Mouse (Mus musculus) midbrain, embryonic 11.5 days (tissue): Measurements from ENCODE around the gene Kcnc2. TPM values are rescaled to one million over a fixed set of nuclear protein-coding genes. Genes with fewer than 3 reads are reported as not detected.

Source experiments
- ATAC-seq: fragments of 200-750 bp; cut with Nextera tagmentation; 2 replicates; pipeline ENCODE4 v1.8.0; 2017; ENCODE audit warnings: moderate TSS enrichment, moderate library complexity; ENCODE audit not compliant: low FRiP score
- DNase-seq: peaks from one replicate; pipeline ENCODE4 v3.0.0; 2015; ENCODE audit warnings: low spot score; ENCODE audit errors: missing footprints
- H3K27ac ChIP-seq: fragments of 300-500 bp; sonication (generic); 2 replicates; pipeline ENCODE4 v1.5.1; 2014; ENCODE audit warnings: low read depth, low read length
- H3K27me3 ChIP-seq: fragments of 300-500 bp; sonication (generic); 2 replicates; pipeline ENCODE4 v1.6.1; 2014; ENCODE audit warnings: mild to moderate bottlenecking, low read length, moderate library complexity, mixed read lengths; ENCODE audit not compliant: control insufficient read depth, insufficient read depth
- H3K36me3 ChIP-seq: fragments of 300-500 bp; sonication (generic); 2 replicates; pipeline ENCODE4 v1.6.1; 2014; ENCODE audit warnings: mild to moderate bottlenecking, low read length, moderate library complexity, mixed read lengths; ENCODE audit not compliant: control insufficient read depth, insufficient read depth
- H3K4me1 ChIP-seq: fragments of 300-500 bp; sonication (generic); 2 replicates; pipeline ENCODE4 v1.6.1; 2014; ENCODE audit warnings: low read length; ENCODE audit not compliant: control insufficient read depth, insufficient read depth
- H3K4me2 ChIP-seq: fragments of 300-500 bp; sonication (generic); 2 replicates; pipeline ENCODE4 v1.6.1; 2014; ENCODE audit warnings: mild to moderate bottlenecking, moderate library complexity
- H3K4me3 ChIP-seq: fragments of 300-500 bp; sonication (generic); 2 replicates; pipeline ENCODE4 v1.5.1; 2014; ENCODE audit warnings: low read depth, low read length
- H3K9ac ChIP-seq: fragments of 300-500 bp; sonication (generic); 2 replicates; pipeline ENCODE4 v1.6.1; 2014; ENCODE audit warnings: low read length
- H3K9me3 ChIP-seq: fragments of 300-500 bp; sonication (generic); 2 replicates; pipeline ENCODE4 v1.6.1; 2016; ENCODE audit warnings: low read length; ENCODE audit not compliant: control insufficient read depth
- WGBS: fragments of 180-500 bp; shearing (Covaris S2); extraction: QIAGEN DNeasy Blood & Tissue Kit; methylation state at CpG from one replicate; pipeline ENCODE4 v1.1.7; 2014; 5-methylcytosine and 5-hydroxymethylcytosine counted together
- polyA plus RNA-seq: library from polyadenylated mRNA; unstranded; fragments of >200 nt; fragmentation: Nextera tagmentation; extraction: Ambion mirVana; gene quantifications from 2 replicates; pipeline ENCODE4 v1.2.1, GENCODE M21; 2014

Gene Kcnc2
- polyA plus RNA-seq, 1 experiment from 2014 or later = 3.3 TPM

- Histone ChIP-seq H3K27ac (no peak overlapping the region), H3K4me3 (no peak overlapping the region), H3K27me3 (no peaks in the 10 kb centered on the region), H3K36me3 (no peaks in the 10 kb centered on the region), H3K9ac (no peak overlapping the region), H3K4me2 (no peak overlapping the region), H3K9me3 (no peaks in the 10 kb centered on the region), H3K4me1 (no peaks in the 10 kb centered on the region)
- 81% methylated on average over 3 of the region's 3 CpGs for WGBS
- ATAC-seq (no peak), DNase-seq (no peak)
Observed at GRCm38 (mm10) chr10:112368369-112368768, 97.4 kb downstream of the Kcnc2 start.

GRCm38 (mm10) chr10:112377163-112377562 is 106.2 kb downstream of the Kcnc2 start:
- WGBS = 86% methylated on average over 5 of the region's 5 CpGs
- no peak for ATAC-seq

GRCm38 (mm10) chr10:112378465-112378864 is 107.5 kb downstream of the Kcnc2 start:
- no peaks in the 10 kb centered on the region for H3K36me3 ChIP-seq
- DNase-seq = no peak
- ATAC-seq = no peak
- 88% methylated on average over 6 of the region's 6 CpGs for WGBS
- H3K4me3 ChIP-seq = no peak overlapping the region
- H3K27me3 ChIP-seq = no peaks in the 10 kb centered on the region
- no peak overlapping the region for H3K9ac ChIP-seq
- no peak overlapping the region for H3K27ac ChIP-seq
- H3K9me3 ChIP-seq = no peaks in the 10 kb centered on the region
- no peak overlapping the region for H3K4me2 ChIP-seq
- no peaks in the 10 kb centered on the region for H3K4me1 ChIP-seq

More at GRCm38 (mm10) chr10:112377163-112377562, 106.2 kb downstream of the Kcnc2 start:
- H3K4me1 ChIP-seq = no peaks in the 10 kb centered on the region
- H3K27ac ChIP-seq = no peak overlapping the region
- no peaks in the 10 kb centered on the region for H3K36me3 ChIP-seq
- H3K9ac ChIP-seq = no peak overlapping the region
- H3K4me2 ChIP-seq = no peak overlapping the region
- no peaks in the 10 kb centered on the region for H3K9me3 ChIP-seq
- DNase-seq = no peak
- no peaks in the 10 kb centered on the region for H3K27me3 ChIP-seq
- no peak overlapping the region for H3K4me3 ChIP-seq

- Histone ChIP-seq H3K27me3 (no peaks in the 10 kb centered on the region), H3K36me3 (no peaks in the 10 kb centered on the region), H3K4me3 (no peak overlapping the region), H3K9ac (no peak overlapping the region), H3K9me3 (no peaks in the 10 kb centered on the region), H3K4me1 (no peaks in the 10 kb centered on the region), H3K4me2 (no peak overlapping the region), H3K27ac (no peak overlapping the region)
- DNase-seq (peak; percentile 61), ATAC-seq (no peak)
- 88% methylated on average over 6 of the region's 6 CpGs for WGBS
Observed at GRCm38 (mm10) chr10:112380590-112380989, 109.7 kb downstream of the Kcnc2 start.

GRCm38 (mm10) chr10:112394399-112394970 is 123.6 kb downstream of the Kcnc2 start:
- Histone ChIP-seq H3K4me2 (no peak overlapping the region), H3K36me3 (no peaks in the 10 kb centered on the region), H3K9me3 (no peaks in the 10 kb centered on the region), H3K9ac (no peak overlapping the region), H3K4me3 (no peak overlapping the region), H3K27me3 (no peaks in the 10 kb centered on the region), H3K4me1 (peaks cover 2% of the 10 kb centered on the region; the same call in 1 of the 2 replicates), H3K27ac (no peak overlapping the region)
- WGBS = 49% methylated on average over 8 of the region's 8 CpGs
- ATAC-seq (peak; percentile 92), DNase-seq (peak; percentile 90)

GRCm38 (mm10) chr10:112397194-112397593 is 126.3 kb downstream of the Kcnc2 start:
- H3K4me1 ChIP-seq = no peaks in the 10 kb centered on the region
- H3K36me3 ChIP-seq = no peaks in the 10 kb centered on the region
- H3K27ac ChIP-seq = no peak overlapping the region
- H3K9ac ChIP-seq = no peak overlapping the region
- 50% methylated on average over 2 of the region's 2 CpGs for WGBS
- no peak for DNase-seq
- no peak overlapping the region for H3K4me2 ChIP-seq
- no peak for ATAC-seq
- no peak overlapping the region for H3K4me3 ChIP-seq
- no peaks in the 10 kb centered on the region for H3K27me3 ChIP-seq
- no peaks in the 10 kb centered on the region for H3K9me3 ChIP-seq

- no peak overlapping the region for H3K4me3 ChIP-seq
- H3K4me1 ChIP-seq = no peaks in the 10 kb centered on the region
- H3K27ac ChIP-seq = no peak overlapping the region
- H3K36me3 ChIP-seq = no peaks in the 10 kb centered on the region
- H3K27me3 ChIP-seq = no peaks in the 10 kb centered on the region
- no peak for ATAC-seq
- H3K4me2 ChIP-seq = no peak overlapping the region
- H3K9ac ChIP-seq = no peak overlapping the region
- WGBS = 69% methylated on average over 9 of the region's 9 CpGs
- DNase-seq = no peak
- no peaks in the 10 kb centered on the region for H3K9me3 ChIP-seq
Observed at GRCm38 (mm10) chr10:112400591-112401404, 129.9 kb downstream of the Kcnc2 start.

- H3K27me3 ChIP-seq = no peaks in the 10 kb centered on the region
- H3K9me3 ChIP-seq = no peaks in the 10 kb centered on the region
- no peak overlapping the region for H3K4me3 ChIP-seq
- no peak overlapping the region for H3K4me2 ChIP-seq
- WGBS = 80% methylated on average over 2 of the region's 2 CpGs
- no peak overlapping the region for H3K9ac ChIP-seq
- ATAC-seq (no peak), DNase-seq (no peak)
- H3K36me3 ChIP-seq = no peaks in the 10 kb centered on the region
- H3K4me1 ChIP-seq = no peaks in the 10 kb centered on the region
- no peak overlapping the region for H3K27ac ChIP-seq
Observed at GRCm38 (mm10) chr10:112409525-112409924, 138.6 kb downstream of the Kcnc2 start.

GRCm38 (mm10) chr10:112423327-112423726 is 152.4 kb downstream of the Kcnc2 start:
- no peak for DNase-seq
- Histone ChIP-seq H3K36me3 (no peaks in the 10 kb centered on the region), H3K9me3 (no peaks in the 10 kb centered on the region), H3K27me3 (no peaks in the 10 kb centered on the region), H3K4me2 (no peak overlapping the region), H3K4me1 (no peaks in the 10 kb centered on the region), H3K27ac (no peak overlapping the region), H3K4me3 (no peak overlapping the region), H3K9ac (no peak overlapping the region)
- no peak for ATAC-seq
- 63% methylated on average over 10 of the region's 10 CpGs for WGBS
